Mouse (Mus musculus) cerebellum, adult 8-10 months (tissue): ENCODE measurements around the gene Pianp.

Experiments used
- DNase-seq: peaks from one replicate; pipeline ENCODE4 v3.0.0; 2022

Gene Pianp

DNA sequence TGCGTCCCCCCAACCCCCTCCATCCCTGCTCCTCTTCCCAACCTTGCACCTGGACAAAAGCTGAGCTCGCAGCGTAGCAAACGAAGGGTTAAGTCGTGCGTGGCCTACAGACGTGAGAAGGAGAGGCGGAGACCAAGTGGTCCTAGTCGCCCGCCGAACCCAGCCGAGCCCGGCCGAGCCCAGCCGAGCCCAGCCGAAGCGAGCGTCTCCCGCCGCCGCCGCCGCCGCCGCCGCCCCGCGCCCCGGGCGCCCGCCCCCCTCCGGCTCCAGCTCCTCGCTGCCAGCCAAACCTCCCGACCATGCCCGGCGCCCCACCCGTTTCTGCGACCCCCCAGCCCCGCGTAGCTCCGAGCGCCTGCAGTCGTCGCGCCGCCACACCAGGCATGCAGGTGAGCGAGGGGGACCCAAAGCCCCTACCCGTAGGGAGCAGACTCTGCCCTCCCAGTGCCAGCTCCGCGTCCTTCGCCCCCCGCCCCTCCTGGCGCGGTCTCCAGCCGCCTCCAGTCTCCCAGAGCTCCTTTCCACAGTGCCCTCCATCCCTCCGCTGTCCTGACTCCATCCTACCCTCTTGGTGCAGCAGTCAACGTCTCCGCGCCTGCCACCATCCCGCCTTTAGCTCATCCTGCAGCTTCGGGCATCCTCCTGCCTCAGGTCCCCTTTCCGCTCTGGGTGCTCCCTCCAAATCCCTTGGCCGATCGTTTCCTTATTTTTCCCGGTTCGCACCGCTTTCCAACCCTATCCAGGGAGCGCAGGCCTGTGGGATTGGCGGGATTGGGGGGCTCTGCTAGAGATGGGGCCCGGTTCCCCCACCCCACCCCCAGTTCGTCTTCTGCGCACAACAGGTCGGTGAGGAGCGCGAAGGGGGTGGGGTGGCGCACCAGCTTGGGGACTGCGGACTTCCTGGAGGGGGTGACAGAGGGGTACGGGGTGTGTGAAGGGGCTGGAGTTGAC is at the start of gene Pianp:
Gene Pianp, plus strand, starts transcription at position 144 of the 951 bp plus-strand sequence.
- peak; percentile 84 for DNase-seq

DNA sequence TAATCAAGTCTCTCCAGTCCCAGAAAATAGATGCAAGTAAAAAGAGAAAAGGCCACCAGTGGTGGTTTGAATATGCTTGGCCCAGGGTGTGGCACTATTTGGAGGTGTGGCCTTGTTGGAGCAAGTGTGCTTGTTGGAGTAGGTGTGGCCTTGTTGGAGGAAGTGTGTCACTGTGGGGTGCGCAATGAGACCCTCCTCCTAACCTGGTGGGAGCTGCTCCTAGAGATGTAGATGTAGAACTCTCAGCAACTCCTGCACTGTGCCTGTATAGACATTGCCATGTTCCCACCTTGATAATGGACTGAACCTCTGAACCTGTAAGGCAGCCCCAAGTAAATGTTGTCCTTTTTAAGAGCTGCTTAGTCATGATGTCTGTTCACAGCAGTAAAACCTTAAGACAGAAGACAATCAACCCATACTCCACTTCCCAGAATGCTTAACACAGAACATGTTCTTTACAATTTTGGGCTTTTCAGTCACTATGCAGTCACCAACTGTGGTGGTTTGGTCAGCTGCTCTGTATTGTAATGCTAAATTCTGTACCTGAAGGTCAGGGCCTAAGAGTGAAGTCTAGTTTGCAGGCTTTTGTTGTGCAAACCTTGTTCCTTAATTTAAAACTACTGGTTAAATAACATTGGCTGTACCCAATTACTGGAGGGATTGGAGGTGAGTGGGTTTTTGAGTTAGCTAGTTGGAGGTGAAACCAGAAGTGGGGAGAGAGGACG is 42.3 kb upstream of the Pianp start:
- DNase-seq = no peak

DNA sequence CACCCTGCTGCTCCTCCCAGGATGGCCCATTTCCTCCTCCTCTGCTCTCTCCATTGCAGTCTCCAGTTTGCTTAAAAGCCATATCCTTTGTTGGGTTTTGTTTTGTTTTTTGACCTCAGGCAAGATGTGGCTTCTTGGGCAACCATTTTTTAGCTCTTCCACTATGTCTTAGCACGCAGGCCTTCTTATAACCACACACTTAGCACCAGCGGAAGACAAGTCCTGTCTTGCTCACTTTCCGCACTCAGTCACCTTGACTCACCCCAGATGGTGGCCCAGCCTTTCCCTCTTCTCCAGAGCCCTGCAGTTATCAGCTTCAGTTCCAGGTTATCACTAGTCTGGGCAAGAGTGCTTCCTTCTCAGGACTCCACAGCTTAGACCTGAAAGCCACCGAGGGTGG is 41.3 kb upstream of the Pianp start:
- no peak for DNase-seq

DNA sequence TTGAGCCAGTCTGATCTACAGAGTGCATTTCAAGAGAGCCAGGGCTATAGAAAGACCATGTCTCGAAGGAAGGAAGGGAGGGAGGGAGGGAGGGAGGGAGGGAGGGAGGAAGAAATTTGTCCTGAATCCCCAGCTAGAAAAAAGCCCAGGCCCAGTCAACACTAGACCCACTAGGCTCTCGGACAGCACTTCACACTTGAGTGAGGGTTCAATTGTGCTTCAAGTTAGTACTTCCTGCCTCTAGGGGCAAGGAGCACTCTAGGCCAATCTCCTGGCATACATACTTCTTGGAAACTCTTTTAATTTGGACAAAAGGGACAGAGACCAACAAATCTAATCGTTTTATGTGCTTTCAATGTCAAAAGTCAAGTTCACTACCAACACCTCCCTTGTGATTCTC is 38.4 kb upstream of the Pianp start:
- no peak for DNase-seq

DNA sequence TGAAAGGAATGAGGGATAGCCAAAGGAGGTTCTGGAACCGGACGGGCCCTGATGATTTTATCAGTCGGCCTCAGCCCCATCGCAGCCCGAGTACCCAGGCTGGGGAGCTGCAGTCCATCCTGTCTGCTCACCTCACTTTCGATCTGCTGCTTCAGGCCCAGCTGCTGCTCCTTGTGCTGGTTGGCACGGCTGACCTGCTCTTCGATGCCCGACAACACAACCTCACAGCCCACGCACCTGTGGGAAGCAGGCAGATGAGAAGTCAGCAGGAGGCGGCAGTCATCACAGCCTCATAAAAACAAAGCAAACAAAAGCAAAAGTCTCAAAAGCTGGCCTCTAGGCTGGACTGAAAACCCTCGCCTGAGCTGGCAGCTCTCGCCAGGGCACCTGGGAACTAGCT is 36.5 kb upstream of the Pianp start:
- DNase-seq = no peak

DNA sequence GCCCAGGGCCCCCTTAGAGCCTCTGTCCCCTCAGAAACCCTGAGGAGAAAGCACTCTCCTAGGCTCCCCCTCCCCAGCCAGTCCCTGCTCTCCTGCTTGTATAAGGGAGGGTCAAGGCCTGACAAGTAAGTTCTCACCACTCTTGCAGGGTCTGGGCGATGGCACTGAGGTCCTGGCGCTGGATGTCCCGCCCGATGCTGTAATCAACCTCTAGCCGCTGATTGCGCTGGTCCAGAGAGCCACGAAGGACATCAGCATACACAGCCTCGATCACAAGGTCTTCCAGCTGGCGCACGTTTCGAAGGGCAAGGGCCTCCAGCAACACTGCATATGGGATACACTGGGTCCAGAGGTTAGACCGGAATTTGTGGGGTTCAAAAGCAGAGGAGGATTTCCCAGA is 35.5 kb upstream of the Pianp start:
- DNase-seq = no peak

DNA sequence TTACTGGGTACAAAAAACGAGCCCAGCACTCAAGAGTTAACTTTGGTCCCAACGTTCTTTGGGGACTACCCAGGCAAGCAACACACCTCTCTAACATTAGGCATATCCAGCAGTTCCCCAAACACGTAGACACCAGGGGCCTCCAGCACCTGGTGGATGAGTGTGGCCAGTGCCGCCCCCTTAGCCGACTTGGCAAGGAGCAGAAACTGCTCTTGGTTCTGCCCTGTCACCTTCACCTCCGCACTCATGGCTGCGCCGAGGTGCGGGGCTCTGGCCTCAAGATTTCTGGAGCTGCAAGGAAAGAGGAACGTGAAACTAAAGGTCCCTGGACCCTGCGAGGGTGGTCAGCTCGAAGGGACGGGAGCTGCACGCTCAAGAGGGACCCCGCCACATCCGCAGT is 31.9 kb upstream of the Pianp start:
- no peak for DNase-seq

DNA sequence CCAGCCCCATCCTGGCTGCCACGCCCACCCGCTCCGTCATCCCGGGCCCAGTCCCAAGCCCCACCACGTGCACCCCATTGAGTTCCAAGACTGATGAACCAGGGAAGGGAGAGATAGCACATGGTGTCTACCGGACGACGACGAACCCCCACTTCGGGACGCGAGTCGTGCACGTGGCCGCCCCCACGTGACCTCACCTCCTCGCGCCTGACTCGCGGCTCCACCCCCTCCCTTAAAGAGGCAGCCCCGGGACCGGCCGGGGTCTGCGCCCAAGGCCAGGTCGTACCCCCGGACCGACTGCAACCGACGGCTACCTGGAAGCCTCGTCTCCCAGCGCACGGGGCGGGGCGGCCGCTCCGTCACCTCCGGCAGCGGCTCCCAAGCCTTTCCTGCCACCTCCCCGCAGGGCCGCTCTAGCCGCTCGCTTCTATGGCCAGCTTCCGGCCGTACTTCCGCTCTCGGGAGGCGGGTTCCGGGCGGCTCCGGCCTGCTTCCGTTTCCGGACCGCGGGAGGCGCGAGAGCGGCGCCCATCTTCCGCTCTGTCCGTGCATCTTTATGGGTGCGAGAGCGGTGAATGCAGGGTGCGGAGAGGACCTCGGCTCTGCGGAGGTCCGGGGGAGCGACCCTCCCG is 31.3 kb upstream of the Pianp start, which contains the start of gene Cops7a:
Gene Cops7a, minus strand, starts transcription at position 451 of the 632 bp plus-strand sequence.
- DNase-seq = peak; percentile 95

DNA sequence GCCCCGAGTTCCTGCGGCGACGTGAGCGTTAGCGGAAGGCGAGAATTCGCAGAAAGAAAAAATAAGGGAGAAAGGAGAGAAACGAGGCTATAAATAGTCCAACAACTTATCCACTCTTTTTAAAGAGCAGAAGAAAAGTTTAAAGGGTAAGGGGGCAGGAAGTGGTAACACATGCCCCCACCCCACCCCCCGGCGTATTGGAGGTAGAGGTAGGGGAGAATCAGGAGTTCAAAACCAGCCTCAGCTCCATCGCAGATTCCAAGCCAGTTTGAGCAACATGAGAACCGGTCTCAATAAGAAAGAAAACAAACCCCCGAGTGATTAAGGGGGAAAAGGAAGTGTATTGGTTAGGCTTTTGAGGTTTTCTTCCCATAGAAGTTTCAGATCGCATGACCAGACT is 30.7 kb upstream of the Pianp start:
- no peak for DNase-seq

DNA sequence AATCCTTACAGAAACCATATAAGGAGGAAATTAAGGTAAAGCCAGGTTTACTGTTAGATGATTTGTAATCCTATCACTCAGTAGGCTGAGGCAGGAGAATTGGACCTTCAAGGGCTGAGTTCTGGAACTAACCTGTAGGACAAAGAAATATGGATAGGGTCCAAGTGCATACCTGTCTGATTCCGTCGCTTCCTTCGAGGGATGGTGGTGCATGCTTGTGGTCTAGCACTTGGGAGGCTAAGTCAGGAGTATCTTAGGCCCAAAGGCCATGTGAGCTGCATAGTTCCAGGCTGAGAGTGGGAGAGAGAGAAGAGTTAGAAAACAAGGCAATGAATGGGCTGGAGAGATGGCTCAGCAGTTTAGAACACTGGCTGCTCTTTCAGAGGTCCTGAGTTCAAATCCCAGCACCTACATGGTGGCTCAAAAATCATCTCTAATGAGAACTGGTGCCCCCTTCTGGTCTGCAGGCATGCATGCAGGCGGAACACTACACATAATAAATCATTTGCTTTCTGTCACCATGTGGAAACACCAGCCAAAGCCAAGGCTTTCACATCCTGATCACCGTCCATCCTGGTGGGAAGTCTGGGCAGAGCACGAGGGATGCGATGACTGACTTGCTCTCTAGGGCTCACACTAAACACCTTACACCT is 29.9 kb upstream of the Pianp start:
- DNase-seq = no peak

DNA sequence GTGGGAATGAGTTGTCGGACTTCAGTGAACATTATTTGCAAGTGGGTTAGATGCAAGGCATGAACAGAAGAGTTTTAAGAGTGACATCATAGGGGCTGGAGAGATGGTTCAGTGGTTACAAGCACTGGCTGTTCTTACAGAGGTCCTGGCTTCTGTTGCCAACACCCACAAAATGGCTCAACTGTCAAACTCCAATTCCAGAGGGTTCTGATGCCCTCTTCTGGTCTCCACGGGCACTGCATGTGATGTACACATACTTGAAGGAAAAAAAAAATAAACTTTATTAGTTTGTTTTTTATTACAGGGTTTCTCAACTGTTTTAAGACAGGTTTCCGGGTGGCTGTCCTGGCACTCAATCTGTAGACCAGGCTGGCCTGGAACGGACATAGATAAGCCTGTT is 28.7 kb upstream of the Pianp start:
- peak; percentile 49 for DNase-seq

DNA sequence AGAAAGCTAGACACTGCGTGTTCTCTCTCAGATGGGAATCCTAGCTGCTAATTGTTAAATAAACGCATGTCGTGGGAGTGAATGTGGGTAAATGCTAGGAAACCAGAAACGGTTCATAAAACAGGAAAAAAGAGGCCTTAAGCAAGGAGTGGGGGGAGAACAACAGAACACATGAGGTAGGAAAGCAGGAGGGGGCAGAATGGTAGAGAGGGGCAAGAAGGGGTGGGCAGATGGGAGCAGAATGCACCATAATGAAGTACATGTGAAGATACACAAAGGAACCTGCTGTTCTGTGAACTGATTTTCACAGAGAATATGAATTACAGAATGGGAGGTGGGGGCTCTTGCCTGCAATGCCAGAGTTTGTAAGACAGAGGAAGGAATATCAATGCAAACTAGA is 4.3 kb upstream of the Pianp start:
- no peak for DNase-seq

DNA sequence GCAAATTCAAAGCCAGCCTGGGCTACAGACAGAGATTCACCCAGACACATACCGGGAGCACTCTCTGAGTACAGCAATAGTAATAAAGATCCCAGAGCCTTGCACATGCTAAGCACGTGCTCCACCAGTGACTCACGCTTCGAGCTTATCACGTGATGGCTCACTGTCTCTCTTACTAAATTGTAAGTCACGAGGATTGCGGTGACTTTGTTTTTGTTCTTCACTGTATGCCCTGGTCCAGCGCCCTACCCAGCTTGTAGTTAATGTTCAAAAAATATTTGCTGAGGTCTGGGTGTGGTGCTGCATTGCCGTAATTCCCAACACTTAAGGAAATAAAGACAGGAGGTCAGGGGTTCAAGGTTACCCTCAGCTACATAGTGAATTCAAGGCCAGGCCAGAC is 3.1 kb upstream of the Pianp start:
- DNase-seq = no peak

DNA sequence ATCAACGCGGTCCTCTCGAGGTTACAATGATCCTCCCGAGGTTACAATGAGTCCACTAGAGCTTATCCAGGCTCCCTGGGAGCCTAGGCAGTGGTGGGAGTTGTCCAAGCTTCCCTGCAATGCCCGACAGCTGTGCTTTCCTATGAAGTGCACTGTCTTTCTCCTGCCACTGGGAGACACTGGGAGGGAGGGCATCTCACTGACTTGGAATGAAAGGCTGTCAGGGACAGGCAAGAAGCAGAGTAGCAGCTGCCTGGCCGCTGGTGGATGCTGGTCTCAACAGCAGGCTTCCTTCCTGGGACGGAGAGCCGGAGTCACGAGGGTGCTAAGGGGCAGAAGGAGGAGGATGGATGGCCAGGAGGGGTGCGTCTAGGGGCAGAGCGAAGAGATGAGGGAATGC is 2.6 kb upstream of the Pianp start:
- no peak for DNase-seq

DNA sequence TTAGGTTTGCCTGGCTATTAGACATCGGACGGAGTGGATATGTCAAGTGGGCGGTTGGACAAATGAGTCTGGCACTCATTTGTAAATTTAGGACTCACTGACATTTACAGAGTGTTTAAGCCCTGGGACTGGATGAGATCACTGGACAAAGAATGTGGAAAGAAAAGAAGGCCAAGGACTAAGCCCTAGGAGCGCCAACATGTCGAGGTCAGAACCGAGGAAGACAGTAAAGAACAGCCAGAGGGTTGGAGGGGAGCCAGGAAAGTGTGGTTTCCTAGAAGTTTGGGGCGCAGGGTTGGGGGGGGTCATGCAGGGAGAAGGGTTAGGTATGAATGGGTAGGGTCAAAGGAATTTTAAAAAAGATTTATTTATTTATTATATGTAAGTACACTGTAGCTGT is 1.2 kb upstream of the Pianp start:
- DNase-seq = no peak

DNA sequence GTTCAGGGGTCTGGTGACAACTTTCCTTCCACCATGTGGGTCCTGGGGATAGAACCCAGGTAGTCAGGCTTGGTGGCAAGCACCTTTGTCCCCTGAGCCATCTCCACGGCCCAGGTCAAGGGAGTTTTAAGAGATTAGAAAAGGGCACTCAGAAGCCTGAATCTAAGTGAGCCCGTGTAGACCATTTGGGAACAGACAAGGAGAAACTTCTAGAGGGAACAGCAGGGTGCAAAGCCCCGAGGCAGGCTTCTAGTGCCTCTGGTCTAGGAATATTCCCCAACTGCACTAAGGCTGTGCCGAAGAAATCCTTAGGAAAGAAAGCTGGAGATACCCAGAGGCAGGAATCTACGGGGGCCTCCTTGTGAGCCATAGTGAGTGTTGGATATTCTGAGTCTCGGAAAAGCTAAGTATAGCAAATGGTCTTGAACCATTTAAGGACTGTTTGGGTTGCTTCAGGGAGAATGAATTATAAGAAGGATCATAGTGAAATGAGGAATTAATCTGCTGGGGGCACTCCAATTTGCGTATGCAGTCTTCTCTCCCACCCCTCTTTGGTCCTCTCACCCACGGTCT is 577 bp upstream of the Pianp start:
- no peak for DNase-seq

DNA sequence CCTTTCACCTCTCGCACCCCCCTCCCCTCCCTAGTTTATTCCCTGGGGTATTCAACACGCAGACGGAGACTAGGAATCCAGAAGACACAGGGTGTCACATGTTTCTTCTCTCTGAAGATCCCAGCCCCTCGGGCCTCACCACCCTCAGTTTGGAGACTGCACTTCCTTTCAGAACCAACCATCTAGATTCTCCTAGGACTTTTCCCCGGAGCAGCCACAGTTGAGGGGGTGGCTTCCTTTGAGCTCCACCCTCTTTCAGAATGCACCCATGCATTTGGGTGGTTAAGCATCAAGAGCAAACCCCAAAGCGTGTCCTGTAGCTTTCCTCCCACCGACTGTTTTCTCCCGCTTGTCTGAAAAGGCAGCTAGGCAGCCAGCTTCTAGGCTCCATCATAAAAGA is 1.6 kb downstream of the Pianp start:
- DNase-seq = no peak

DNA sequence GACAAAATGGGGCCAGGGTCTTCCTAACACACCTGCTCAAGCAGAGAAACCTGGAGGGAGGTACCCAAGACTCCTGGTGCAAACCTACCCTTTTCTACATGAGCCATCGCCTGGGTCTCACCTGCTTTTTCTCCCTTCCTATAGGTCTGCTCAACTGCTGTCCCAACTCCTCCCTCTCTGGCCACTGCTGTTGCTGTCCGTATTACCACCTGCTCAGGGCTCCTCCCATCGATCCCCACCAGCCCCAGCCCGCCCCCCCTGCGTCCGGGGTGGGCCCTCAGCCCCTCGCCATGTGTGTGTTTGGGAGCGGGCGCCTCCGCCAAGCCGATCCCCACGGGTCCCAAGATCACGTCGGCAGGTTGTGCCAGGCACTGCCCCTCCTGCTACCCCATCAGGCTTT is 2.6 kb downstream of the Pianp start:
- no peak for DNase-seq

DNA sequence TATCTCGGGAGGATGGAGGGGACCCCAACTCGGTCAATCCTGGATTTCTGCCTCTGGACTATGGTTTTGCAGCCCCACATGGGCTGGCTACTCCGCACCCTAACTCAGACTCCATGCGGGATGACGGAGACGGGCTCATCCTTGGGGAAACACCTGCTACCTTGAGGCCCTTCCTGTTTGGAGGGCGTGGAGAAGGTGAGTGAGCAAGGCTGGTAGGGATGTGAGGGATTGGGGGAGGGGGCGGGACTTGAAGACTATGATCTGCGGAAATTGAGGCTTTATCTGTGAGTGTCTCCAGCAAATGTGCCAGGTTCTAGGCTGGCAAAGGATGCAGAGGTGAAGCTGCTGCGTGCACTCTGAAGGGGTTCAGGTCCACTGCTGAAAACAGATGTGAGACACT is 3.1 kb downstream of the Pianp start:
- DNase-seq = no peak

DNA sequence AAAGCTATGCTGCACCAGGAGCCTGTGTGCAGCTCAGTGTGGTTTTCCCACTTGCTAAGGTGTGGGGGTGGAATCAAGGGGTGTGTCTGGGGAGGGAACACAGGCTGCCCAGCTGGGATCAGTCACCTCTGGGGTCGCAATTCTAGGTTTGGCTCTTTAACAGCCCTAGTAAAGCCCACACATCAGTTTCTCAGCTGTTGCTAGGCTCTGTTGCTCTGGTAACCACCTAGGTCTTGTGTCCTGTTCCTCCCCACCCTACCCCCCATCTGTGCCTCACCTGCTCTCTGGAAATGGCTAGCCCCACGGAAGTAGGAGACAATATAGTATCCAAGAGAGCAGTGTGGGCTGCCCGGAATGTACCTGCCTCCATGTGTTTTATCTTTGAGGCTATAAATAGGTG is 7.2 kb downstream of the Pianp start:
- DNase-seq = no peak

DNA sequence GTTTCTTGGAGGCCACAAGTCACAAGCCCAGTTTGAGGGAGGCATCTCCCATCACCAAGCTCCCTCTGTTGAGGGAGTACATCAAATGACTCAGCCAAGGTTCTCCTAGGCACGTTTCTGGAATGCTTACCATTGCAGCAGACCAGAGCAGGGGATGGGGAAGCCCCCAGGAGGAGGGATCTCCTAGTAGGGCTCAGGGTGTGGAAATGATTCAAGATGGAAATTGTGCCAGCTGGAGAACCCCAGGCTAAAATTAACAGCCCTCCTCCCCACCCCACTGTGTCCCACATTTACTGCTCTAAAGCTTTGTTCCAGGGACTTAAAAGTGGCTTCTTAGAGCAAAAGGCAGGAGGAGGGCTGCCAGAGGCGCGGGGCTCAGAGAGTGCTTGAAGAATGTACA is 8.6 kb downstream of the Pianp start:
- DNase-seq = no peak

DNA sequence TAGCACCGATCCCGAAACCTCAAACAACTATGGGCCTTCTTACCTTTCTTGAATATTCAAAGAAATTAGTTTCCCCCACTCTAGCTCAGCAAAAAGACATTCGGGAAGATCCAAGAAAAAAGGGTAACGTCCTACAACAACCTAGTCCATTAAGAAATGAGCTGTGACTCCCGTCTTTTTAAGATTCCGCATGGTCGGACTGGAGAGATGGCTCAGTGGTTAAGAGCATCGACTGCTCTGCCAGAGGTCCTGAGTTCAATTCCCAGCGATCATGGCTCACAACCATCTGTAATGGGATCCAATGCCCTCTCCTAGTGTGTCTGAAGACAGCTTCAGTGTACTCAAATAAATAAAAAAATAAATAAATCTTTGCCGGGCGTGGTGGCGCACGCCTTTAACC is 11.6 kb downstream of the Pianp start:
- DNase-seq = no peak

DNA sequence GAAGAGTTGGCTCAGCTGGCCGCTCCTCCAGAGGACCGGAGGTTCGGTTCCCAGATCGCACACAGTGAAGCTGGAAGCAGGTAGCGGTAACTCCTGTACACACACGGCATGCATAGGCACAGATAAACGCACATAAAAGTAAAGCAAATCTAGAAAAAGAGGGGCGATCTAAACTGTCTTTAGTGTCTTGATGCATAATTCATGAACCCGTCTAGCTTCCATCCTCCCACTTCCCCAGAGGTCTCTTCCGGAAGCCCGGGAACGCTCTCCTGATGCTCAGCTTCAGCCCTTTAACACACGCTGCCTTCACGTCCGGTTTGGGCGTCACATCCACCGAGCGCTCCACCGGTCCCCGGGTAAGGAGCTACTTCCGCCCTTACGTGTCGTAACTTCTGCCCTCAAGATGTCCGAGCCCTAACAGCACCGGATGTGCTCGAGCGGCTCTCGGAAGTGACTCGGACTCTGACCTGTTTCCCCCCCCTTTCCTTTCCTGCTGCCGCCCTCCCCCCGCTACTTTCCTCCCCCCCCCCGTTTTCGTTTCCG is 12.2 kb downstream of the Pianp start:
- peak; percentile 96 for DNase-seq
